Mouse (Mus musculus): ENCODE data around the gene Rusc2. TPM values are rescaled to one million over a fixed set of nuclear protein-coding genes. Genes with fewer than 3 reads are reported as not detected.

Gene Rusc2
- polyA plus RNA-seq (2021; fragmentation: Nextera tagmentation), result 38.3 and 104 TPM in 2 replicates
- long read RNA-seq, experiment 1, full-length matches to known transcripts, result 17 of 158 reads
- long read RNA-seq, experiment 1, partial matches to known transcripts, result 104 of 158 reads
- long read RNA-seq, experiment 1, other reads (novel, unspliced or antisense), result 37 of 158 reads
- long read RNA-seq, experiment 2, partial matches to known transcripts, result 27 of 38 reads
- long read RNA-seq, experiment 2, other reads (novel, unspliced or antisense), result 11 of 38 reads

GRCm38 (mm10) chr4:43381408-43382154 is at the start of gene Rusc2:
Gene Rusc2, plus strand, starts transcription at chr4:43381979.

GRCm38 (mm10) chr4:43428946-43429345 is 47.2 kb downstream of the Rusc2 start, which contains the start of gene Fam166b:
Gene Fam166b, minus strand, starts transcription at chr4:43429134.

GRCm38 (mm10) chr4:43441639-43442038 is 59.9 kb downstream of the Rusc2 start, which contains the start of gene Tesk1:
Gene Tesk1, plus strand, starts transcription at chr4:43441939.

GRCm38 (mm10) chr4:43454041-43454836 is 72.5 kb downstream of the Rusc2 start, which contains the start of gene Cd72:
Gene Cd72, minus strand, starts transcription at chr4:43454628.

Other genes starting within 250 kb of the Rusc2 start
- 0.24 TPM in 1 of 2 replicates, not detected in the other for gene Atp8b5, start 114.8 kb upstream of the Rusc2 start, polyA plus RNA-seq (2021; fragmentation: Nextera tagmentation)
- gene Fam166b, start 47.2 kb downstream of the Rusc2 start, polyA plus RNA-seq (2021; fragmentation: Nextera tagmentation), result 0.27 and 0.35 TPM in 2 replicates
- gene Tesk1, start 60.0 kb downstream of the Rusc2 start, polyA plus RNA-seq (2021; fragmentation: Nextera tagmentation), result 8.5 and 9.1 TPM in 2 replicates
- gene Cd72, start 72.6 kb downstream of the Rusc2 start, polyA plus RNA-seq (2021; fragmentation: Nextera tagmentation), result 7.9 TPM in 2 replicates
- gene Sit1, start 101.8 kb downstream of the Rusc2 start, polyA plus RNA-seq (2021; fragmentation: Nextera tagmentation), result not detected in 2 replicates
- 91.9 and 99.5 TPM in 2 replicates for gene Ccdc107, start 110.9 kb downstream of the Rusc2 start, polyA plus RNA-seq (2021; fragmentation: Nextera tagmentation)
- 0.61 and 0.80 TPM in 2 replicates for gene Arhgef39, start 117.7 kb downstream of the Rusc2 start, polyA plus RNA-seq (2021; fragmentation: Nextera tagmentation)
- 0.42 and 0.55 TPM in 2 replicates for gene Car9, start 125.0 kb downstream of the Rusc2 start, polyA plus RNA-seq (2021; fragmentation: Nextera tagmentation)
- gene Tpm2, start 141.8 kb downstream of the Rusc2 start, polyA plus RNA-seq (2021; fragmentation: Nextera tagmentation), result 7.4 and 9.5 TPM in 2 replicates
- 50.4 and 66.7 TPM in 2 replicates for gene Creb3, start 180.4 kb downstream of the Rusc2 start, polyA plus RNA-seq (2021; fragmentation: Nextera tagmentation)
- 52.5 and 69.1 TPM in 2 replicates for gene Tln1, start 180.7 kb downstream of the Rusc2 start, polyA plus RNA-seq (2021; fragmentation: Nextera tagmentation)
- gene Rgp1, start 196.7 kb downstream of the Rusc2 start, polyA plus RNA-seq (2021; fragmentation: Nextera tagmentation), result 21.5 and 22.3 TPM in 2 replicates
- 17.0 and 26.6 TPM in 2 replicates for gene Gba2, start 196.9 kb downstream of the Rusc2 start, polyA plus RNA-seq (2021; fragmentation: Nextera tagmentation)
- gene Msmp, start 202.5 kb downstream of the Rusc2 start, polyA plus RNA-seq (2021; fragmentation: Nextera tagmentation), result not detected in 2 replicates
- gene Npr2, start 250.0 kb downstream of the Rusc2 start, polyA plus RNA-seq (2021; fragmentation: Nextera tagmentation), result 4.9 and 5.0 TPM in 2 replicates

All from left cerebral cortex, adult 6 months (tissue).